12 mouse cellular contexts compared by ENCODE assay signal in genomic region chrX:92661168-92661567, GRCm38 (mm10).
DNase-seq lines count a peak whose midpoint lies in the region; ATAC-seq and TF ChIP-seq lines count a peak whose summit lies in the region.
"Had no signal": no experiment of that assay in that cellular context is flagged by ENCODE, and none has a peak within 500 bp of the region (broad histone marks: within the 10 kb centered on the region; RNA-seq: fewer than 3 reads in every experiment).

No protein-coding gene starts in this region.

- H3K27me3 ChIP-seq in kidney, postnatal 0 days (ENCODE audit: insufficient read depth, low read length): no peaks in the 10 kb centered on the region
- H3K27me3 ChIP-seq in kidney, embryonic 16.5 days (ENCODE audit: insufficient read depth, low read length): no peaks in the 10 kb centered on the region
- no peaks in the 10 kb centered on the region for H3K27me3 ChIP-seq in midbrain, postnatal 0 days (ENCODE audit: insufficient read depth, low read length)
- no peaks in the 10 kb centered on the region for H3K27me3 ChIP-seq in midbrain, embryonic 13.5 days
- H3K27me3 ChIP-seq in embryonic facial prominence, embryonic 14.5 days (replicated peaks; ENCODE audit: control insufficient read depth, insufficient read depth, low read length): no peaks in the 10 kb centered on the region
- H3K27me3 ChIP-seq: heart, embryonic 13.5 days; midbrain, embryonic 15.5 days had no signal

- H3K27ac ChIP-seq in kidney, postnatal 0 days: no peak overlapping the region
- H3K27ac ChIP-seq in kidney, embryonic 16.5 days (ENCODE audit: low read length): no peak overlapping the region
- no peak overlapping the region for H3K27ac ChIP-seq in midbrain, postnatal 0 days (ENCODE audit: low read depth, low read length)
- H3K27ac ChIP-seq in midbrain, embryonic 13.5 days: no peak overlapping the region
- H3K27ac ChIP-seq in embryonic facial prominence, embryonic 14.5 days (replicated peaks; ENCODE audit: low read depth, low read length): no peak overlapping the region
- H3K27ac ChIP-seq: heart, embryonic 13.5 days; liver, embryonic 14.5 days; midbrain, embryonic 15.5 days had no signal

- no peaks in the 10 kb centered on the region for H3K4me1 ChIP-seq in kidney, postnatal 0 days (replicated peaks; ENCODE audit: insufficient read depth, low read length)
- no peaks in the 10 kb centered on the region for H3K4me1 ChIP-seq in kidney, embryonic 16.5 days (ENCODE audit: insufficient read depth, low read length)
- no peaks in the 10 kb centered on the region for H3K4me1 ChIP-seq in midbrain, postnatal 0 days (ENCODE audit: insufficient read depth, low read length)
- no peaks in the 10 kb centered on the region for H3K4me1 ChIP-seq in midbrain, embryonic 13.5 days (replicated peaks)
- H3K4me1 ChIP-seq in embryonic facial prominence, embryonic 14.5 days (ENCODE audit: control insufficient read depth, insufficient read depth, low read length): no peaks in the 10 kb centered on the region
- H3K4me1 ChIP-seq: heart, embryonic 13.5 days; midbrain, embryonic 15.5 days had no signal

- peak; percentile 51 for TF ChIP-seq CTCF in kidney, postnatal 0 days (IDR thresholded peaks at IDR 0.05; ENCODE audit: low read depth)
- TF ChIP-seq CTCF in midbrain, postnatal 0 days (IDR thresholded peaks at IDR 0.05): 0 out of 2 replicates have a peak, but pooled peaks have one; percentile 21

- 69% methylated on average over 2 of the region's 2 CpGs for WGBS in kidney, postnatal 0 days
- WGBS in kidney, embryonic 16.5 days: 64% methylated on average over 2 of the region's 2 CpGs
- 50% methylated on average over 2 of the region's 2 CpGs for WGBS in midbrain, postnatal 0 days
- 54% methylated on average over 2 of the region's 2 CpGs for WGBS in midbrain, embryonic 13.5 days
- 61% methylated on average over 2 of the region's 2 CpGs for WGBS in embryonic facial prominence, embryonic 14.5 days

- H3K4me3 ChIP-seq in kidney, postnatal 0 days (replicated peaks; ENCODE audit: low read depth, low read length): no peak overlapping the region
- no peak overlapping the region for H3K4me3 ChIP-seq in kidney, embryonic 16.5 days (ENCODE audit: low read length)
- H3K4me3 ChIP-seq in midbrain, postnatal 0 days (ENCODE audit: low read depth, low read length): no peak overlapping the region
- no peak overlapping the region for H3K4me3 ChIP-seq in midbrain, embryonic 13.5 days (replicated peaks)
- H3K4me3 ChIP-seq in embryonic facial prominence, embryonic 14.5 days (ENCODE audit: low read depth, low read length): no peak overlapping the region
- H3K4me3 ChIP-seq: heart, embryonic 13.5 days; midbrain, embryonic 15.5 days had no signal

- no peak overlapping the region for H3K9ac ChIP-seq in kidney, postnatal 0 days (ENCODE audit: low read depth, low read length)
- H3K9ac ChIP-seq in kidney, embryonic 16.5 days (replicated peaks; ENCODE audit: low read length): no peak overlapping the region
- no peak overlapping the region for H3K9ac ChIP-seq in midbrain, postnatal 0 days (replicated peaks; ENCODE audit: low read length, poor library complexity, severe bottlenecking)
- H3K9ac ChIP-seq in midbrain, embryonic 13.5 days (replicated peaks): no peak overlapping the region
- no peak overlapping the region for H3K9ac ChIP-seq in embryonic facial prominence, embryonic 14.5 days (ENCODE audit: low read depth, low read length)
- H3K9ac ChIP-seq: heart, embryonic 13.5 days; liver, embryonic 14.5 days; midbrain, embryonic 15.5 days had no signal

- H3K36me3 ChIP-seq in kidney, postnatal 0 days (ENCODE audit: insufficient read depth, low read length): no peaks in the 10 kb centered on the region
- H3K36me3 ChIP-seq in kidney, embryonic 16.5 days (ENCODE audit: insufficient read depth, low read length): no peaks in the 10 kb centered on the region
- no peaks in the 10 kb centered on the region for H3K36me3 ChIP-seq in midbrain, postnatal 0 days (ENCODE audit: insufficient read depth, low read length)
- no peaks in the 10 kb centered on the region for H3K36me3 ChIP-seq in midbrain, embryonic 13.5 days
- no peaks in the 10 kb centered on the region for H3K36me3 ChIP-seq in embryonic facial prominence, embryonic 14.5 days (ENCODE audit: control insufficient read depth, insufficient read depth, low read length)
- H3K36me3 ChIP-seq: heart, embryonic 13.5 days; midbrain, embryonic 15.5 days had no signal

- ATAC-seq in kidney, postnatal 0 days (replicated peaks; ENCODE audit: low FRiP score, low read depth): no peak
- no peak for ATAC-seq in kidney, embryonic 16.5 days (ENCODE audit: low FRiP score, low TSS enrichment)
- no peak for ATAC-seq in midbrain, postnatal 0 days (ENCODE audit: low FRiP score)
- no peak for ATAC-seq in midbrain, embryonic 13.5 days
- no peak for ATAC-seq in embryonic facial prominence, embryonic 14.5 days (ENCODE audit: low read depth)
- ATAC-seq: midbrain, embryonic 15.5 days had no signal

- H3K4me2 ChIP-seq in kidney, postnatal 0 days (ENCODE audit: low read length): no peak overlapping the region
- no peak overlapping the region for H3K4me2 ChIP-seq in kidney, embryonic 16.5 days (replicated peaks; ENCODE audit: low read depth, low read length)
- H3K4me2 ChIP-seq in midbrain, postnatal 0 days (ENCODE audit: low read depth, low read length, poor library complexity, severe bottlenecking): no peak overlapping the region
- H3K4me2 ChIP-seq in midbrain, embryonic 13.5 days (replicated peaks): no peak overlapping the region
- no peak overlapping the region for H3K4me2 ChIP-seq in embryonic facial prominence, embryonic 14.5 days (ENCODE audit: low read depth, low read length)
- H3K4me2 ChIP-seq: heart, embryonic 13.5 days; midbrain, embryonic 15.5 days had no signal

- DNase-seq in adrenal gland, adult 2 months: peak; percentile 3
- no peak for DNase-seq in adrenal gland, adult 18-20 months (ENCODE audit: low spot score in 2 of 2)
- peak; percentile 4 for DNase-seq in kidney, postnatal 0 days (ENCODE audit: low spot score)
- DNase-seq in midbrain, postnatal 0 days (ENCODE audit: low spot score): peak; percentile 2
- peak; percentile 8 for DNase-seq in embryonic facial prominence, embryonic 14.5 days (ENCODE audit: low spot score)
- DNase-seq in natural killer cell, adult 2 months (ENCODE audit: low spot score in 2 of 2): no peak
- DNase-seq: thymus, postnatal 36 days had no signal

- H3K9me3 ChIP-seq in kidney, postnatal 0 days (replicated peaks; ENCODE audit: low read length): no peaks in the 10 kb centered on the region
- no peaks in the 10 kb centered on the region for H3K9me3 ChIP-seq in kidney, embryonic 16.5 days (ENCODE audit: low read length)
- H3K9me3 ChIP-seq in midbrain, postnatal 0 days (ENCODE audit: low read length): no peaks in the 10 kb centered on the region
- H3K9me3 ChIP-seq in midbrain, embryonic 13.5 days: no peaks in the 10 kb centered on the region
- H3K9me3 ChIP-seq in embryonic facial prominence, embryonic 14.5 days (ENCODE audit: control insufficient read depth, low read length): no peaks in the 10 kb centered on the region
- H3K9me3 ChIP-seq: heart, embryonic 13.5 days; midbrain, embryonic 15.5 days had no signal

Comparison
In these comparisons a context has a peak if more than half of its experiments do, and no peak if none do; other contexts are left out.
1. DNase-seq: peak in adrenal gland, adult 2 months (single experiment), kidney, postnatal 0 days (single experiment), midbrain, postnatal 0 days (single experiment) and embryonic facial prominence, embryonic 14.5 days (single experiment); none in adrenal gland, adult 18-20 months (0 of 2) and natural killer cell, adult 2 months (0 of 2).